Mouse (Mus musculus) olfactory bulb, adult 2 months (tissue): ENCODE measurements around the gene Ascc1.

Source experiments
- CTCF ChIP-seq: fragments of 200-500 bp; IDR thresholded peaks from 2 replicates; pipeline ENCODE4 v1.5.1; 2012; ENCODE audit warnings: low read depth, mild to moderate bottlenecking, low read length, moderate library complexity; ENCODE audit not compliant: insufficient read depth
- POLR2A ChIP-seq: fragments of 200-500 bp; IDR thresholded peaks from 2 replicates; pipeline ENCODE4 v1.6.1; 2012; ENCODE audit warnings: mild to moderate bottlenecking, low read depth, low read length, moderate library complexity; ENCODE audit not compliant: insufficient read depth

- no peak for TF ChIP-seq CTCF
- TF ChIP-seq POLR2A, result no peak
Observed at GRCm38 (mm10) chr10:60002203-60002602, 402 bp upstream of the Ascc1 start.
